Mouse (Mus musculus) embryonic facial prominence, embryonic 11.5 days (tissue): ENCODE measurements at regions not wholly inside any gene's neighbourhood (a gene's known extent, or its start where the extent isn't known, plus 50 kb on each side); places are given as distances from the start of the nearest gene placed in this dataset.

Experiments
- ATAC-seq: fragments of 200-750 bp; cut with Nextera tagmentation; replicated peaks from 2 replicates; pipeline ENCODE4 v1.8.0; 2017; ENCODE audit warnings: low read depth; ENCODE audit not compliant: insufficient number of reproducible peaks, low FRiP score, low TSS enrichment
- DNase-seq: peaks from one replicate; pipeline ENCODE4 v3.0.0-alpha.2; 2015; ENCODE audit warnings: low spot score
- H3K27ac ChIP-seq: fragments of 300-500 bp; sonication (generic); replicated peaks from 2 replicates; pipeline ENCODE4 v1.5.1; 2014; ENCODE audit warnings: mild to moderate bottlenecking, low read depth, low read length, control low read depth
- H3K27me3 ChIP-seq: fragments of 300-500 bp; sonication (generic); 2 replicates; pipeline ENCODE4 v1.6.1; 2014; ENCODE audit warnings: mild to moderate bottlenecking, low read length, moderate library complexity, mixed read lengths; ENCODE audit not compliant: control insufficient read depth, insufficient read depth
- H3K36me3 ChIP-seq: fragments of 300-500 bp; sonication (generic); replicated peaks from 2 replicates; pipeline ENCODE4 v1.6.1; 2014; ENCODE audit warnings: low read depth, mild to moderate bottlenecking, low read length, moderate library complexity, mixed read lengths; ENCODE audit not compliant: control insufficient read depth, insufficient read depth
- H3K4me1 ChIP-seq: fragments of 300-500 bp; sonication (generic); 2 replicates; pipeline ENCODE4 v1.6.1; 2014; ENCODE audit warnings: low read length, mixed read lengths; ENCODE audit not compliant: control insufficient read depth, insufficient read depth
- H3K4me2 ChIP-seq: fragments of 300-500 bp; sonication (generic); 2 replicates; pipeline ENCODE4 v1.6.1; 2014; ENCODE audit warnings: low read depth, mild to moderate bottlenecking, control low read depth, low read length, moderate library complexity
- H3K4me3 ChIP-seq: fragments of 300-500 bp; sonication (generic); 2 replicates; pipeline ENCODE4 v1.5.1; 2014; ENCODE audit warnings: low read depth, low read length, control low read depth
- H3K9ac ChIP-seq: fragments of 300-500 bp; sonication (generic); replicated peaks from 2 replicates; pipeline ENCODE4 v1.6.1; 2014; ENCODE audit warnings: mild to moderate bottlenecking, control low read depth, low read length
- H3K9me3 ChIP-seq: fragments of 300-500 bp; sonication (generic); replicated peaks from 2 replicates; pipeline ENCODE4 v1.6.1; 2016; ENCODE audit warnings: mild to moderate bottlenecking, low read length, inconsistent platforms, mixed read lengths; ENCODE audit not compliant: control insufficient read depth
- WGBS: fragments of 180-500 bp; shearing (Covaris S2); extraction: QIAGEN DNeasy Blood & Tissue Kit; methylation state at CpG from one replicate; pipeline ENCODE4 v1.1.7; 2014; 5-methylcytosine and 5-hydroxymethylcytosine counted together

DNA sequence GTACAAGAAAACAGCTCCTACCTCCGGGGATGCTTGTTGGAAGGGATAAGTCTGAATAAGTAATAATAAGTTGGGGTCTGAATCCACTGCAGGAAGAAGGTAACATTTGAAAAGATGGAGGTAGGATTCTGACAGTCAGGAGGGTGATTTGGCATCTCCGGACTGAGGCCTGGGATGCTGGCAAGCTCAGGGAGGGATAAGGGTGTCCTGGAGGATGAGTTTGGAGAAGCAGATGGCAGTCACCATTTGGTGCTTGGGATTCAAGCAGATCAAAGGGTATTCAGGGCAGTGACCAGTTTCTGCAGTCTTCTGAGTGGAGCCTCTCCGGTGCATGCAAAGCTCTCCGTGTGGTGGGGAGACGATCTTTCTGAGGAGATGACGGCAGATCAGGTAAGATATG is 62.9 kb upstream of the Gm2310 start:
- Histone ChIP-seq H3K27ac (no peak overlapping the region), H3K27me3 (no peaks in the 10 kb centered on the region), H3K9me3 (no peaks in the 10 kb centered on the region), H3K4me1 (no peaks in the 10 kb centered on the region), H3K9ac (no peak overlapping the region), H3K4me3 (no peak overlapping the region), H3K4me2 (no peak overlapping the region), H3K36me3 (no peaks in the 10 kb centered on the region)
- DNase-seq, result no peak
- 71% methylated on average over 6 of the region's 6 CpGs for WGBS
- ATAC-seq, result no peak

DNA sequence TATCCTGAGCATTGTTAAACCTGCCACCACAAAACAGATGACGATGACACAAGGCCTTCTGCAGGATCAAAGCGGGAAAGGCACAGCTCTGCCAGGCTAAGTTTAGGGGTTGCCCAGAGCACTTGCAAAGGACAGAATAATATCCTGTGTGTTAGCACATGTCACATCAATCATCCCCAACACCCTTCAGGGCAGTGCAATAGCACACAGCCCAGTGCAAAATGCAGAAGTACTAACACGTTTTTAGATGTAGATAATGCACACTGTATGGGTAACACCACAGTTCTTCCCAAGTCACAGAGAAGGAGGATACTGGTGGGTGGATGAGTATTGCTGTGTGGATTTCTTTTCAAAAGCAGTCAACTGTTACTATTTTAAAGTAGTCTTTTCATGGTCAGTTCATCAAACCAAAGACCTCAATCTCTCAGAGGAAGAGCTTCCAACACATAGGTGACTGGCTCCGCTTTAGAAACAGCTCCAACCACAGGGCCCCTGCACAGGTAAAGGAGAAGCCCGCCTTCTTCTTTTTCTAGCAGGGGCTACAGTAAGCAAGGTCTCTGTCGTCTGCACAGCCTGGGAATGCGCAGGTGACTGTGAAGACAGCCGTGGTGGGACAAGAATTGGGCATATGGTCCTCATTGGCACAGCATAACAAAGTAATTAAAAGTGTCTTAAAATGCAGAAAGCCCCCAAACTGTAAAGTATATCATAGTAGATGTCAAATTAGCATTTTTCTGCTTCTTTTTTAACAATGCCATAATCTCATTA is 61.6 kb upstream of the Gm2310 start:
- Histone ChIP-seq H3K4me2 (no peak overlapping the region), H3K36me3 (no peaks in the 10 kb centered on the region), H3K27me3 (no peaks in the 10 kb centered on the region), H3K9ac (no peak overlapping the region), H3K27ac (no peak overlapping the region), H3K4me1 (no peaks in the 10 kb centered on the region), H3K4me3 (no peak overlapping the region), H3K9me3 (no peaks in the 10 kb centered on the region)
- no peak for DNase-seq
- WGBS, result 75% methylated on average over 8 of the region's 8 CpGs
- ATAC-seq, result no peak

DNA sequence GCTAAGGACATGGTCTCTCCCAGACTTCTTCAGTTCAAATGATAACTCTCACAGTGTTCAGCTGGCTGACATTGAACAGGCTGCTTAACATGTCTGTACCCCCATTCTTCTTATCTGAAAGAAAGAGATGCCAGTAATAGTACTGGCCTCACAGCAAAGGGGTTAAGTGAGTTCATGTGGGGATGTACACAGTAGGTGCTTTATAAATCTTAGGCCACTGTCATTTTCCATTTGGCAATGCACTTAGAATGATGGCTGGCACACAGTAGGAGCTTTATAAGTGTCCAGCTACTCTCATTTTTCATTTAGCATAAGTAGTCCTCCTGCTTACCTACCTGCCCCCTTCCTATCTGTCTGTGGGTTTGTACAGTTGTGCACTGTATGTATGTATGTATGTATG is 60.3 kb upstream of the Gm2310 start:
- no peaks in the 10 kb centered on the region for H3K9me3 ChIP-seq
- H3K36me3 ChIP-seq, result no peaks in the 10 kb centered on the region
- H3K27ac ChIP-seq, result no peak overlapping the region
- H3K4me3 ChIP-seq, result no peak overlapping the region
- no peak overlapping the region for H3K4me2 ChIP-seq
- DNase-seq (no peak), ATAC-seq (no peak)
- no peaks in the 10 kb centered on the region for H3K27me3 ChIP-seq
- H3K9ac ChIP-seq, result no peak overlapping the region
- H3K4me1 ChIP-seq, result no peaks in the 10 kb centered on the region

DNA sequence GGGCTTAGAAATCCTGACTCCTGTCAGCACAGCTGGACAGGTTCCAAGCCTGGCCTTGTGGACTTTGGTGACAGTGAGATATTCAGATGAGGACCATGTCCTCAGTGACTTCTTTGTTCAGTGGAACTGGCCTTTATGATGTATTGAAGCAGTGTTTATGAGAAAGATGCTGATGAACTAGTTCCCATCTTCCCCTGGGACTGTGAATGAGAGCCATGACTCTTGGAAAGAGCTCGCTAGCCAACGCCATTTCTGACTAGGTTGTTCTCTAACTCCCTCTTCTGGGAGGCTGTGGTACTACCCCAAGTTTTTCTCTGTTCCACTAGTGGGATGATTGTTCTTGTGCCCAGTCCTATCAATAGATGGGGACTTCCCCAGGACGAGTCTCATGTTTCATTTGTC is 57.7 kb upstream of the Gm2310 start:
- no peak overlapping the region for H3K4me3 ChIP-seq
- no peak overlapping the region for H3K9ac ChIP-seq
- H3K4me2 ChIP-seq, result no peak overlapping the region
- H3K9me3 ChIP-seq, result no peaks in the 10 kb centered on the region
- H3K27ac ChIP-seq, result no peak overlapping the region
- H3K27me3 ChIP-seq, result no peaks in the 10 kb centered on the region
- H3K4me1 ChIP-seq, result no peaks in the 10 kb centered on the region
- WGBS, result 4% methylated on average over 3 of the region's 3 CpGs
- no peak for ATAC-seq
- H3K36me3 ChIP-seq, result no peaks in the 10 kb centered on the region
- peak; percentile 73 for DNase-seq

DNA sequence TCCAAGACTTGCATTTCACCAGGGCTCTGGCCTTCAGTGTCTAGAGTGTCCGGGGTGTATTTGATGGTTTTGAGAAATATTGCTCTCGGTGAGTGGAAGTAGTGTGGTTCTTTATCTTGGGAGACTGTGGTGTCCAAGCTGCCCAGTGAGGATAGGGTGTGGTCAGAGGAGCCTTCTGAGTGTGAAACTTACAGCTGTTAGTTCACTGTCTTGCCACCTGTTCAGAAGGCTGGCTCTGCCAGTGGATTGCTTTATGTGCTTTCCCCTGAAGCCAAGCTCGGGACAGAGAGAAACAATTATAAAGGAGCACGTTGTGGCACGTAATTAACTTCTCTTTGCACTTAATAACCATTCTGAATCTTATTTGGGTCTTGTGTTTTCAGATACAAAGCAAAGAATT is 57.2 kb upstream of the Gm2310 start:
- H3K4me3 ChIP-seq, result no peak overlapping the region
- H3K4me1 ChIP-seq, result no peaks in the 10 kb centered on the region
- no peak for ATAC-seq
- H3K36me3 ChIP-seq, result no peaks in the 10 kb centered on the region
- WGBS, result 80% methylated on average over 5 of the region's 5 CpGs
- no peaks in the 10 kb centered on the region for H3K9me3 ChIP-seq
- no peak for DNase-seq
- no peak overlapping the region for H3K27ac ChIP-seq
- no peak overlapping the region for H3K4me2 ChIP-seq
- H3K27me3 ChIP-seq, result no peaks in the 10 kb centered on the region
- H3K9ac ChIP-seq, result no peak overlapping the region

DNA sequence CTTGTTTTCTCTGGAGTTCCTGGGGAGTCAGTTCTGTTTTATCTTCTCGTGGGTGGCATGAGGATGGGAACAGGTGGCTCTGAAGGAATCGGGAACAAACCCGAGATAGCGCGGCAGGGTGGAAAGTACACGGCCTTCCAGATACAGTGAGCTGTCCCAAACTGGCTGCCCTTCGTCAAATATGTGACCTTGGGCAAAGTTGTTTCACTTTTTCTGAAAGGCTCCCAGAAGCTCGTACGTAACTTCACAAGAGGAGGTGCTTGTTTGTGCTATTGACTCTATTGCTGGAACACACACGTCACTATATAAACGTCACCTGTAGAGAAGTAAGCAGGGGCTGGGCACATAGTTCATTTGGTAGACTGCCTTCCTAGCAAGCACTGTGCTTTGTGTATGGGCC is 49.9 kb upstream of the Gm2310 start:
- H3K4me2 ChIP-seq, result peak overlapping the region; percentile 92
- H3K4me3 ChIP-seq, result peak overlapping the region; percentile 50
- ATAC-seq (no peak), DNase-seq (no peak)
- peak overlapping the region; percentile 27; the same call in 1 of the 2 replicates for H3K9ac ChIP-seq
- H3K36me3 ChIP-seq, result no peaks in the 10 kb centered on the region
- H3K4me1 ChIP-seq, result peaks cover 4% of the 10 kb centered on the region
- 3% methylated on average over 11 of the region's 11 CpGs for WGBS
- H3K9me3 ChIP-seq, result no peaks in the 10 kb centered on the region
- no peak overlapping the region for H3K27ac ChIP-seq
- no peaks in the 10 kb centered on the region; the same call in 1 of the 2 replicates for H3K27me3 ChIP-seq
